Mouse (Mus musculus): ENCODE results near the gene Sfi1.
"Not testable (repeated sequence)": the region's sequence is repeated elsewhere in the genome, so short reads cannot be mapped to it uniquely, and the experiment has no call there.

The Sfi1 gene

DNA sequence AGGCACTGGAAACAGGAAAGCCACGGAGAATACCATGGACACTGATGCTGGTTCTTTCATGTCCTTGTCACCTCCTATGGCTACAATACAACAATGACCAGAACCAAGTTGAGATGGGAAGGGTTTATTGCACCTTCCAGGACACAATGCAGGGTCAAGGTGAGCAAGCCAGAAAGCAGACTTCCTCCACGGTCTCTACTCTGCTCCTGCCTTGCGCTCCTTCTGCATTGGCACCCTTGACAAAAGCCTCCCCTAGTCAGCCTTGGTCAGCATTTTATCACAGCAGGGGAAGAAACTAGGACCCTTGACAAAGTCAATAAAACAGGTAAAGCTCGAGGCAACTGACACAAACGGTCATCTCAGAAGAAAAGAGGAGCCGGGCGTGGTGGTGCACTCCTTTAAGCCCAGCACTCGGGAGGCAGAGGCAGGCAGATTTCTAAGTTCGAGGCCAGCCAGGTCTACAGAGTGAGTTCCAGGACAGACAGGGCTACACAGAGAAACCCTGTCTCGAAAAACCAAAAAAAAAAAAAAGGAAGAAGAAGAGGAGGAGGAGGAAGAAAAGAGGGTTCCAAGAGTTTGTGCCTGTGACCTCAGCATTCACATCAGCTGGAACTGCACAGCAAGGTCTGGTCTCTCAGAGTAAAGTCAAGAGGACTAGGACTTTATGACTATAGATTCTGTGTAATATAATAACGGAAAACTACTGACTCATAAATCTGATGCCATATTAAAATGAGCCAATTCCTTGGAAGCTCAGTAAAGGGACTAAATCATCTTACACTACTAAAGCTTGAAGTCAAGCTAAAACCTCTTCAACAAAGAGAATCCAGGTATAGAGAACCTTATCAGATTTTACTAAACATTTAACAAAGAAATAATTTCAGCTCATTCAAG is 19.6 kb downstream of the Sfi1 start:
- H3K9me3 ChIP-seq (ENCODE audit: low read length); H3K4me1 ChIP-seq (replicated peaks; ENCODE audit: low read depth, low read length); H3K36me3 ChIP-seq (ENCODE audit: insufficient read depth, low read length); H3K27me3 ChIP-seq (ENCODE audit: insufficient read depth, low read length); H3K4me3 ChIP-seq (replicated peaks; ENCODE audit: low read length): not testable (repeated sequence)

DNA sequence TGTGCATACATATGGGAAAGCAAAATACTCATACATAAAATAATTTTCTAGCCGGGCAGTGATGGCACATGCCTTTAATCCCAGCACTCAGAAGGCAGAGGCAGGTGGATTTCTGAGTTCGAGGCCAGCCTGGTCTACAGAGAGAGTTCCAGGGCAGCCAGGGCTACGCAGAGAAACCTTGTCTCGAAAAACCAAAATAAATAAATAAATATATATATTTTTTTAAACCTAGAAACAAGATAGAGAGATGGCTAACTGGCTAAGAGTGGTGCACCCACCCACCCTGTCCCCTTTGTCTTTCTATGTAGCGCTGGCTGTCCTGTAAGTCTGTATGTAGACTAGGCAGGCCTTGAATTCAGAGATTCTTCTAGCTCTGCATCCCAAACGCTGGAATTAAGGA is 20.7 kb downstream of the Sfi1 start:
- not testable (repeated sequence) for H3K27me3 ChIP-seq (ENCODE audit: insufficient read depth, low read length); H3K36me3 ChIP-seq (ENCODE audit: insufficient read depth, low read length); H3K9me3 ChIP-seq (ENCODE audit: low read length); H3K4me3 ChIP-seq (replicated peaks; ENCODE audit: low read length); H3K4me1 ChIP-seq (replicated peaks; ENCODE audit: low read depth, low read length)

DNA sequence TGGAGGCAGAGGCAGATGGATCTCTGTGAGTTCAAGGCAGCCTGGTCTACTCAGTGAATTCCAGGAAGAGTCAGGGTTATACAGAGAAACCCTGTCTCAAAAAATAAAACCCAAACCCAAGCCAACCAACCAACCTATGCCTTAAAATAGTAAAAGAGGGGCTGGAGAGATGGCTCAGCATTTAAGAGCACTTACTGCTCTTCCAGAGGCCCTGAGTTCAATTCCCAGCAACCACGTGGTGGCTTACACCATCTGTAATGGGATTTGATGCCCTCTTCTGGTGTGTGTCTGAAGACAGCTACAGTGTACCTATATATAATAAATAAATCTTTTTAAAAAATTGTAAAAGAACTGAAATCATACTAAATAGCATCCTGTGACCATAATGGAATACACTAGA is 21.3 kb downstream of the Sfi1 start:
- H3K4me3 ChIP-seq (replicated peaks; ENCODE audit: low read length); H3K9me3 ChIP-seq (ENCODE audit: low read length); H3K27me3 ChIP-seq (ENCODE audit: insufficient read depth, low read length); H3K4me1 ChIP-seq (replicated peaks; ENCODE audit: low read depth, low read length); H3K36me3 ChIP-seq (ENCODE audit: insufficient read depth, low read length): not testable (repeated sequence)

DNA sequence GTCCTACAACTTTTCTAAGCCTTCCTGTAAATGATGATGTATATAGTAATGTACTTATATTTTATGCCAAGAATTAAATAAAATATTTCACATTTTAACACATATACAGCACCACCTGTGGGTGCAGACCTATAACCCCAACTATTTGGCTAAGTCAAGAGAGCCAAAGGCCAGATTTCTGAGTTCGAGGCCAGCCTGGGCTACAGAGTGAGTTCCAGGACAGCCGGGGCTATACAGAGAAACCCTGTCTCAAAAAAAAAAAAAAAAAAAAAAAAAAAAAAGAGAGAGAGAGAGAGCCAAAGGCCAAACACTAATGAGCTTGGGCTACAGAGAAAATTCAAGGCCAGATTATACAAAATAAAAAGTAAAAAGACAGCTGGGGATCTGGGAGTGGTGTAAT is 24.2 kb downstream of the Sfi1 start:
- H3K9me3 ChIP-seq (ENCODE audit: low read length); H3K4me3 ChIP-seq (replicated peaks; ENCODE audit: low read length); H3K27me3 ChIP-seq (ENCODE audit: insufficient read depth, low read length); H3K36me3 ChIP-seq (ENCODE audit: insufficient read depth, low read length); H3K4me1 ChIP-seq (replicated peaks; ENCODE audit: low read depth, low read length): not testable (repeated sequence)

DNA sequence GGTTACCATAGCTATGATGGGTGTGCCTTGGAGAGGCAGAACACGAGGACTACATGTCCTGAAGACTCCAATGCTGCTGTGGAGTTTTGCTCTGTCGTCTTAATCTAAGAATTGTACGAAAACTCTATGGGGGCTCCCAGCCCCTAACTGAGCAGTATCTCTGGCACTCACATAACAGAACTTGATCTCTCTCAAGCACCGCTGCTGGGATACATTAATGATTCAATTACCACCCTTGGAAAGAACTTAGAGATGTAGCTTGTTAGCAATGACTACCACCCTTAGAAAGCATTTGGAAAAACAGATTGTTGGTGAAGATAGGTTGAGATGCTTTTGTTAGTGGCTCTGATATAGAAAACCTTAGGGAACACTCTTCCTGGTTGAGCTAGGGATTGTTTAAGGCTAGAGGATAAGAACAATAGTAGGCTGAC is 25.7 kb downstream of the Sfi1 start:
- H3K4me1 ChIP-seq (replicated peaks; ENCODE audit: low read depth, low read length); H3K9me3 ChIP-seq (ENCODE audit: low read length); H3K36me3 ChIP-seq (ENCODE audit: insufficient read depth, low read length); H3K27me3 ChIP-seq (ENCODE audit: insufficient read depth, low read length); H3K4me3 ChIP-seq (replicated peaks; ENCODE audit: low read length): not testable (repeated sequence)

DNA sequence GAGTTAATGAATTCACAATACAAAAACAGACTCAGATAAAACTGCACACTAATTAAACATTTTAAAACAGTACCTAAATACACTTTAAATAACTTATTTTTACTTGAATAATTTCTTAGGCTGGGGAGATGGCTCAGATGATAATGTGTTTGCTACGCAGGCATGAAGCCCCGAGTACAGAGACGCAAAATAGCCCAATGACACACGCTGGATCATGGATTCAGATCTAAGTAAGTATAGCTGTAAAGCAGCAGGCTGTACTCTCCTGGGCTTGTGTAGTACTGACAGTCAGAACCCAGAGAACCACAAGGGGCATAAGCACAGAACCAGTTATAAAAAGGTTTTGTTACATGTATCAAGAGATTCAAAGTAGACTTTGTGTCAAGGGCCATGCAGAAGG is 26.1 kb downstream of the Sfi1 start:
- not testable (repeated sequence) for H3K9me3 ChIP-seq (ENCODE audit: low read length); H3K27me3 ChIP-seq (ENCODE audit: insufficient read depth, low read length)

DNA sequence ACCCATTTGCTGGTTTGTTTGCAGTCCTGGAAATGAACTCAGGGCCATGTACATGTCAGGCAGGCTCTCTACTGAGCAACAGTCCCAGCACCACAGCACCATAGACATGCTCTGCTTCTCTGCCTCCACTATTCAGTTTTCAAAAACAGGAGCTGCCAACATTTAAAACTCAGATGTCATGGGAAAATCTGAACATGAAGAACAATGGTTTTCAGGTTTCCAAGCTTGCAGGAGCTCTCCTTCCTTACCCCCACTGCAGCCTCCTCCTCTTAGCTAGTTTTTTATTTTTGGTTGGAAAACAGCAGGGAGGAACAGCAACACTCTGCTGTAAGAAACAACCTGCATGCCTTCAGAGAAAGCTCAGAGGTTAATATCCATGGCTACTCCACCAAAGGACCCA is 26.9 kb downstream of the Sfi1 start:
- H3K4me1 ChIP-seq (replicated peaks; ENCODE audit: low read depth, low read length); H3K9me3 ChIP-seq (ENCODE audit: low read length): not testable (repeated sequence)

More for the DNA sequence above, 26.1 kb downstream of the Sfi1 start:
- not testable (repeated sequence) for H3K4me3 ChIP-seq (replicated peaks; ENCODE audit: low read length); H3K36me3 ChIP-seq (ENCODE audit: insufficient read depth, low read length); H3K4me1 ChIP-seq (replicated peaks; ENCODE audit: low read depth, low read length)

DNA sequence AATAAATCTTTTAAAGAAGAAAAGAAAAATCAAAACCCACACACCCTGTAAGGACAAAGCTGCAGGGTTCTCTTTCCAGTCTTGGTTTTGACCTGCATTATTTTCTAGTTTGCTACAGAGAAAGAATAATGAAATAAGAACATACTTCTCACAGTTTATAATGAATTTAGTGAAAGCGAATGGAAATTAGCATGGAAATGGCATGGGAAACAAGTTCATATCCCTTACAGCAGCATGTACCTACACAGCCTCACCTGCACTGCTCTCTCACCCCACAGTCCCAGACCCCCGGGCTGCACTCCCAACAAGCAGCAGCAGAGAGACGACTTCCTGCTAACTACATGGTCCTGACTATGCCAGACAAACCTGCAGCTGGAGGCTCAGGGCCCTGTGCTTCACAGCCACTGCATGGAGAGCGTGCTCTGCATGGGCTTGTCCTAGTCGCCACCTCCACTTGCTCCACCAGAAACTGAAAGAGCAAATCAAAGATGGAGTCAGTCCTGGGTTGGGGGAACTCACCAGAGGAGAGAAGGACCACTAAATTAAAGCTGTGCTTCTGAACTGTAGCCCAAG is 28.0 kb downstream of the Sfi1 start:
- H3K4me1 ChIP-seq (replicated peaks; ENCODE audit: low read depth, low read length); H3K36me3 ChIP-seq (ENCODE audit: insufficient read depth, low read length); H3K9me3 ChIP-seq (ENCODE audit: low read length); H3K4me3 ChIP-seq (replicated peaks; ENCODE audit: low read length); H3K27me3 ChIP-seq (ENCODE audit: insufficient read depth, low read length): not testable (repeated sequence)

More for the DNA sequence above, 26.9 kb downstream of the Sfi1 start:
- not testable (repeated sequence) for H3K36me3 ChIP-seq (ENCODE audit: insufficient read depth, low read length); H3K4me3 ChIP-seq (replicated peaks; ENCODE audit: low read length); H3K27me3 ChIP-seq (ENCODE audit: insufficient read depth, low read length)

DNA sequence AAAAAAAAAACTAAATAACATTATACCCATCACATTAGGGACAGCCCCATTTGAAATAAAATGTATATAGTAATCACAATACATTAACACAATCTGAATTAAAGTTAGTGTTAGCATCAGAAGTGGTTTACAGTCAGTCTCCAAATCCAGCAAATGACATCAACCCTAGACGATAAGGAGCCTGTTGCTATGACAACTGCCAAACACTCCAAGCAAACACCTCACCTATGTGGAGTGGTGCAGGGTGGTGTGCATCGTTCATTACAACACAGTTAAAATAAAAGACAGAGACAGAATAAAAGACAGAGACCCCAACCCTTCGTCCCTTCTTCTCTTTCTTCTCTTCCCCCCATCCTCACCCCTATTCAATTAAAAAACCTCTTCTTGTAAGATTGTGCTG is 29.6 kb downstream of the Sfi1 start:
- H3K36me3 ChIP-seq (ENCODE audit: insufficient read depth, low read length); H3K4me3 ChIP-seq (replicated peaks; ENCODE audit: low read length); H3K4me1 ChIP-seq (replicated peaks; ENCODE audit: low read depth, low read length); H3K9me3 ChIP-seq (ENCODE audit: low read length); H3K27me3 ChIP-seq (ENCODE audit: insufficient read depth, low read length): not testable (repeated sequence)

DNA sequence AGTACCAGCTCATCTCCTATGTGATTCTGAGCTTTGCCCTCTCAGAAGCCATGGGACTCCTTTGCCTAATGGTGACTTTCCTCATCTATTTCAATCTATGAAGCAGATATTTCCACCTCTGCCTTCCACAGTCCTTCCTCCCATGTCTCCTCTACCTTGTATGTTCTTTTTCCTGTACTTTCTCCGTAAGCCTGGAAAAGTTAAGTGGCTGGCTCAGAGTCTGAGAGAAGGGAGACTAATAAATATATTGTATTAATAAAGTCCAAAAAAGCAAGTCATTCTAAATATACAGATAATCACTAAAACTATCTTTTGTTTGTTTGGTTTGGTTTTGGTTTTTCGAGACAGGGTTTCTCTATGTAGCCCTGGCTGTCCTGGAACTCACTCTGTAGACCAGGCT is 30.1 kb downstream of the Sfi1 start:
- not testable (repeated sequence) for H3K9me3 ChIP-seq (ENCODE audit: low read length); H3K27me3 ChIP-seq (ENCODE audit: insufficient read depth, low read length); H3K36me3 ChIP-seq (ENCODE audit: insufficient read depth, low read length); H3K4me3 ChIP-seq (replicated peaks; ENCODE audit: low read length); H3K4me1 ChIP-seq (replicated peaks; ENCODE audit: low read depth, low read length)

DNA sequence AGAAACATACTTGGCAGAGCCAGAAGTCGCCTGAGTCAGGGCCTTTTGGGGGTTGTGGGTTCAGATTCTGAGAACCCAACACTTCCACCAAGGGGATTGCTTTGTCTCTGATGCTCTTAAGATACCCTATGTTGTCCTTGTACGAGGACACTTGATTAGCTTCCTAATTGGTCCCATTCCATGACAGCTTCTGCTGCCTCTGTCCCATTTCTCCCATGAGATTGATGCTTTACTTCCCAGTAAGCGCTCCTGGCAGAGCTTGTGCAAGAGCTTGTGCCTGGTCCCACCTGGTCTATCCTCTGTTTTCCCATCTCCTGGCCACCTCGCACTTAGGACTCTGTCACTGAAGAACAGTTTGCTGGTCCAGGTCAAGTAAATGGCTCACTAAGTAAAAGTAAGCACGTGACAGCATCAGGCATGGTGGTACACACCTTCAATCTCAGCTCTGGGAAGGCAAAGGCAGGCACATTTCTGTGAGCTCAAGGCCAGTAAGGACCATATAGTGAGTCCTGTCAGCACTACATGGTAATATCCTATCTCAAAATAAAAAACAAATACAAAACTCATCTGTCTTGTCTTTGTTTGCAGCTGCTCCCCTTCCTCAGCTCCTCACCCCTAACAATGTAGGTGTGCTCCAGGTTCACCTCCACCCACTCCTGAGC is 30.9 kb downstream of the Sfi1 start:
- not testable (repeated sequence) for H3K27me3 ChIP-seq (ENCODE audit: insufficient read depth, low read length); H3K4me1 ChIP-seq (replicated peaks; ENCODE audit: low read depth, low read length); H3K4me3 ChIP-seq (replicated peaks; ENCODE audit: low read length)

DNA sequence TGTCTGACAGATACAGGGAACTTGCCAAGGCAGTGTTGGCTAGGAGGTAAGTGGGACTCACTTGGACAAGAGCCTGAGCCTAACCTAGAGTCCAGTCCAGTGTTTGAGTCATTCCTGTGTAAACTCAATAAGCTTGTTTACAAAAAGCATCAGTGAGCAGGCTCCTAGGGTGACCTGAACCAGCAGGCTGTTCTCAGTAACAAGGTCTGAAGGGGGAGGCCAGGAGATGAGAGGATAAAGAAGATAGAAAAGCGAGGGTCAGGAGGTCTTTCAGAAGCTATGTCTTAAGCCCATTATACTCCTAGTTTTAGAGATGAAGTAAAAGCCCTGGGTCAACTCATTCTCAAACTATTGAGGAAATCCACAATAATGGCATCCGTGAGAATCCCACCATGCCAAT is 31.9 kb downstream of the Sfi1 start:
- H3K36me3 ChIP-seq (ENCODE audit: insufficient read depth, low read length); H3K27me3 ChIP-seq (ENCODE audit: insufficient read depth, low read length); H3K9me3 ChIP-seq (ENCODE audit: low read length); H3K4me1 ChIP-seq (replicated peaks; ENCODE audit: low read depth, low read length); H3K4me3 ChIP-seq (replicated peaks; ENCODE audit: low read length): not testable (repeated sequence)

More for the DNA sequence above, 30.9 kb downstream of the Sfi1 start:
- H3K36me3 ChIP-seq (ENCODE audit: insufficient read depth, low read length); H3K9me3 ChIP-seq (ENCODE audit: low read length): not testable (repeated sequence)

DNA sequence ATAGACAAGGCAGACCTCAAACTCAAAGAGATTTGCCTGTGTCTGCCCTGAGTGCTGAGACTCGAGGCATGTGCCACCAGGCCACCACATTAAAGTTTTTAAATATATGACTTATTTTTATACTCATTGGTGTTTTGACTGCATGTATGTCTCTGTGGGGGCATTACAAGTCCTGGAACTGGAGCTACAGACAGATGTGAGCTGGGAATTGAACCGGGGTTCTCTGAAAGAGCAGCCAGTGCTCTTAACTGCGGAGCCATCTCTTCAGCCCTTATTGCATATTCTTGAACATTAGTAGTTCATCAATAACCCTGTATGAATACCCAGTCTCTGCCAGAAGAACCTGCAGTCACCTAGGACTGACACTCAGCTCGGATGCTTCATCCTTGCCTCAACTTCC is 34.5 kb downstream of the Sfi1 start:
- not testable (repeated sequence) for H3K4me3 ChIP-seq (replicated peaks; ENCODE audit: low read length); H3K36me3 ChIP-seq (ENCODE audit: insufficient read depth, low read length); H3K9me3 ChIP-seq (ENCODE audit: low read length); H3K4me1 ChIP-seq (replicated peaks; ENCODE audit: low read depth, low read length); H3K27me3 ChIP-seq (ENCODE audit: insufficient read depth, low read length)

DNA sequence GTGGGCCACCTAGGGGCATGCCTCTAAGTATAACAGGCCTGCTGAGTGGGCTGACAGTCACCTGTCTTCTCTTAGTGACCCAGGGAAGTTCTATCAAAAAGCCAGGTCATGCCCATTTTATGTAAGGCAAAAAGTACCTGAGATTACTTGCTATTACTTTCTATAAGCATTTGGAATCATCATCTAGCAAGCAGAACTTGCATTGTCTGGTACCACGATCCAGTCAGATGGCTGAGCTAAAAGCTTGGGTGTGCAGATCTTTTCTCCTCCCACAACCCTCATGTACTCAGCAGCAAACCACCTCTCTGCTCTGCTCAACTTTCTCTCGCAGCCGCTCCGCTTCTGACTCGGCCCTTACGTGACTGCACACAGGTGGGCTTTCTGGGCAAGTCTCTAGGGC is 35.3 kb downstream of the Sfi1 start:
- not testable (repeated sequence) for H3K27me3 ChIP-seq (ENCODE audit: insufficient read depth, low read length); H3K4me3 ChIP-seq (replicated peaks; ENCODE audit: low read length); H3K4me1 ChIP-seq (replicated peaks; ENCODE audit: low read depth, low read length); H3K36me3 ChIP-seq (ENCODE audit: insufficient read depth, low read length); H3K9me3 ChIP-seq (ENCODE audit: low read length)
